Mouse (Mus musculus): ENCODE measurements around the gene Cacna1e. TPM values are rescaled to one million over a fixed set of nuclear protein-coding genes. Genes with fewer than 3 reads are reported as not detected.

Cacna1e gene
- polyA plus RNA-seq, 1 experiment from 2014 or later = 1.0 TPM

GRCm38 (mm10) chr1:154796685-154797084, 87.6 kb downstream of the Cacna1e start:
- peak; percentile 45 for DNase-seq (ENCODE audit: low spot score)
- Histone ChIP-seq H3K9me3 (no peaks in the 10 kb centered on the region), H3K4me1 (peaks cover 6% of the 10 kb centered on the region), H3K27me3 (replicated peaks; ENCODE audit: low read depth, poor library complexity, severe bottlenecking) (no peaks in the 10 kb centered on the region), H3K27ac (replicated peaks) (no peak overlapping the region), H3K36me3 (replicated peaks) (no peaks in the 10 kb centered on the region), H3K4me3 (no peak overlapping the region)
- 59% methylated on average over 2 of the region's 2 CpGs for WGBS

GRCm38 (mm10) chr1:154794518-154794951, 89.8 kb downstream of the Cacna1e start:
- no peak overlapping the region for H3K4me3 ChIP-seq
- H3K36me3 ChIP-seq (replicated peaks) = no peaks in the 10 kb centered on the region
- WGBS = 86% methylated on average over 8 of the region's 8 CpGs
- H3K4me1 ChIP-seq = peaks cover 9% of the 10 kb centered on the region
- DNase-seq (ENCODE audit: low spot score) = no peak
- H3K9me3 ChIP-seq = no peaks in the 10 kb centered on the region
- H3K27ac ChIP-seq (replicated peaks) = no peak overlapping the region
- no peaks in the 10 kb centered on the region for H3K27me3 ChIP-seq (replicated peaks; ENCODE audit: low read depth, poor library complexity, severe bottlenecking)

GRCm38 (mm10) chr1:154791544-154792174, 92.6 kb downstream of the Cacna1e start:
- H3K27ac ChIP-seq (replicated peaks) = no peak overlapping the region; the same call in 1 of the 2 replicates
- WGBS = 74% methylated on average over 13 of the region's 13 CpGs
- DNase-seq (ENCODE audit: low spot score) = no peak

GRCm38 (mm10) chr1:154788491-154788890, 95.8 kb downstream of the Cacna1e start:
- Histone ChIP-seq H3K4me3 (no peak overlapping the region), H3K36me3 (replicated peaks) (no peaks in the 10 kb centered on the region), H3K9me3 (no peaks in the 10 kb centered on the region), H3K27me3 (replicated peaks; ENCODE audit: low read depth, poor library complexity, severe bottlenecking) (peaks cover 23% of the 10 kb centered on the region), H3K27ac (replicated peaks) (no peak overlapping the region), H3K4me1 (peaks cover 22% of the 10 kb centered on the region)
- no peak for DNase-seq (ENCODE audit: low spot score)
- 81% methylated on average over 4 of the region's 4 CpGs for WGBS

More at GRCm38 (mm10) chr1:154791544-154792174, 92.6 kb downstream of the Cacna1e start:
- no peaks in the 10 kb centered on the region for H3K9me3 ChIP-seq
- H3K36me3 ChIP-seq (replicated peaks) = no peaks in the 10 kb centered on the region
- H3K4me1 ChIP-seq = peaks cover 12% of the 10 kb centered on the region
- no peaks in the 10 kb centered on the region for H3K27me3 ChIP-seq (replicated peaks; ENCODE audit: low read depth, poor library complexity, severe bottlenecking)
- H3K4me3 ChIP-seq = no peak overlapping the region

- DNase-seq (ENCODE audit: low spot score) = peak; percentile 83
- WGBS = 17% methylated on average over 5 of the region's 5 CpGs
- Histone ChIP-seq H3K9me3 (no peaks in the 10 kb centered on the region), H3K4me1 (peaks cover 22% of the 10 kb centered on the region), H3K36me3 (replicated peaks) (no peaks in the 10 kb centered on the region), H3K27ac (replicated peaks) (no peak overlapping the region), H3K4me3 (no peak overlapping the region), H3K27me3 (replicated peaks; ENCODE audit: low read depth, poor library complexity, severe bottlenecking) (peaks cover 24% of the 10 kb centered on the region)
These were observed 96.2 kb downstream of the Cacna1e start for GRCm38 (mm10) chr1:154788069-154788468.

GRCm38 (mm10) chr1:154787418-154787817, 96.9 kb downstream of the Cacna1e start:
- DNase-seq (ENCODE audit: low spot score) = no peak

GRCm38 (mm10) chr1:154786243-154786669, 98.0 kb downstream of the Cacna1e start:
- DNase-seq (ENCODE audit: low spot score) = peak; percentile 77
- H3K9me3 ChIP-seq = no peaks in the 10 kb centered on the region
- H3K4me1 ChIP-seq = peaks cover 13% of the 10 kb centered on the region
- H3K4me3 ChIP-seq = no peak overlapping the region
- H3K27me3 ChIP-seq (replicated peaks; ENCODE audit: low read depth, poor library complexity, severe bottlenecking) = peaks cover 27% of the 10 kb centered on the region
- H3K36me3 ChIP-seq (replicated peaks) = no peaks in the 10 kb centered on the region
- H3K27ac ChIP-seq (replicated peaks) = no peak overlapping the region; the same call in 1 of the 2 replicates
- WGBS = 8% methylated on average over 4 of the region's 4 CpGs

More at GRCm38 (mm10) chr1:154787418-154787817, 96.9 kb downstream of the Cacna1e start:
- peaks cover 24% of the 10 kb centered on the region for H3K27me3 ChIP-seq (replicated peaks; ENCODE audit: low read depth, poor library complexity, severe bottlenecking)
- H3K27ac ChIP-seq (replicated peaks) = no peak overlapping the region
- 59% methylated on average over 5 of the region's 5 CpGs for WGBS
- H3K4me3 ChIP-seq = no peak overlapping the region
- H3K4me1 ChIP-seq = peaks cover 22% of the 10 kb centered on the region
- no peaks in the 10 kb centered on the region for H3K36me3 ChIP-seq (replicated peaks)
- H3K9me3 ChIP-seq = no peaks in the 10 kb centered on the region

GRCm38 (mm10) chr1:154784862-154785261, 99.4 kb downstream of the Cacna1e start:
- Histone ChIP-seq H3K27me3 (replicated peaks; ENCODE audit: low read depth, poor library complexity, severe bottlenecking) (peaks cover 28% of the 10 kb centered on the region), H3K27ac (replicated peaks) (no peak overlapping the region), H3K9me3 (no peaks in the 10 kb centered on the region), H3K36me3 (replicated peaks) (no peaks in the 10 kb centered on the region), H3K4me1 (peaks cover 13% of the 10 kb centered on the region), H3K4me3 (no peak overlapping the region)
- no peak for DNase-seq (ENCODE audit: low spot score)
- WGBS = 33% methylated on average over 12 of the region's 12 CpGs

GRCm38 (mm10) chr1:154783521-154783920, 100.8 kb downstream of the Cacna1e start:
- Histone ChIP-seq H3K4me3 (no peak overlapping the region), H3K4me1 (peaks cover 13% of the 10 kb centered on the region), H3K9me3 (no peaks in the 10 kb centered on the region), H3K27me3 (replicated peaks; ENCODE audit: low read depth, poor library complexity, severe bottlenecking) (peaks cover 28% of the 10 kb centered on the region), H3K27ac (replicated peaks) (no peak overlapping the region), H3K36me3 (replicated peaks) (no peaks in the 10 kb centered on the region)
- 87% methylated on average over 1 of the region's 1 CpGs for WGBS
- DNase-seq (ENCODE audit: low spot score) = no peak

- H3K36me3 ChIP-seq (replicated peaks) = no peaks in the 10 kb centered on the region
- peaks cover 11% of the 10 kb centered on the region for H3K4me1 ChIP-seq
- H3K27ac ChIP-seq (replicated peaks) = no peak overlapping the region
- no peak overlapping the region for H3K4me3 ChIP-seq
- H3K27me3 ChIP-seq (replicated peaks; ENCODE audit: low read depth, poor library complexity, severe bottlenecking) = peaks cover 19% of the 10 kb centered on the region
- no peak for DNase-seq (ENCODE audit: low spot score)
- 82% methylated on average over 11 of the region's 11 CpGs for WGBS
- H3K9me3 ChIP-seq = no peaks in the 10 kb centered on the region
These were observed 104.3 kb downstream of the Cacna1e start for GRCm38 (mm10) chr1:154779908-154780514.

- no peak for DNase-seq (ENCODE audit: low spot score)
- WGBS = 60% methylated on average over 4 of the region's 4 CpGs
- Histone ChIP-seq H3K27me3 (replicated peaks; ENCODE audit: low read depth, poor library complexity, severe bottlenecking) (0 out of 2 replicates have a peak, but pooled peaks cover 2% of the 10 kb centered on the region), H3K36me3 (replicated peaks) (no peaks in the 10 kb centered on the region), H3K4me3 (no peak overlapping the region), H3K27ac (replicated peaks) (no peak overlapping the region), H3K4me1 (0 out of 2 replicates have a peak, but pooled peaks cover 5% of the 10 kb centered on the region), H3K9me3 (no peaks in the 10 kb centered on the region)
These were observed 108.0 kb downstream of the Cacna1e start for GRCm38 (mm10) chr1:154776344-154776743.

GRCm38 (mm10) chr1:154774468-154774867, 109.8 kb downstream of the Cacna1e start:
- 90% methylated on average over 3 of the region's 3 CpGs for WGBS
- Histone ChIP-seq H3K27me3 (replicated peaks; ENCODE audit: low read depth, poor library complexity, severe bottlenecking) (no peaks in the 10 kb centered on the region), H3K9me3 (no peaks in the 10 kb centered on the region), H3K4me1 (peaks cover 14% of the 10 kb centered on the region), H3K36me3 (replicated peaks) (no peaks in the 10 kb centered on the region), H3K27ac (replicated peaks) (no peak overlapping the region), H3K4me3 (no peak overlapping the region)
- DNase-seq (ENCODE audit: low spot score) = no peak

GRCm38 (mm10) chr1:154771111-154771510, 113.2 kb downstream of the Cacna1e start:
- H3K36me3 ChIP-seq (replicated peaks) = no peaks in the 10 kb centered on the region
- no peak overlapping the region for H3K4me3 ChIP-seq
- no peaks in the 10 kb centered on the region for H3K9me3 ChIP-seq
- H3K27ac ChIP-seq (replicated peaks) = no peak overlapping the region
- H3K4me1 ChIP-seq = peaks cover 15% of the 10 kb centered on the region
- no peak for DNase-seq (ENCODE audit: low spot score)
- H3K27me3 ChIP-seq (replicated peaks; ENCODE audit: low read depth, poor library complexity, severe bottlenecking) = no peaks in the 10 kb centered on the region

All from embryonic facial prominence, embryonic 10.5 days (tissue).